Mouse (Mus musculus) midbrain, embryonic 10.5 days (tissue): Measurements from ENCODE around the gene Cacybp. TPM values are rescaled to one million over a fixed set of nuclear protein-coding genes. Genes with fewer than 3 reads are reported as not detected.

ENCODE experiments used
- DNase-seq: peaks from one replicate; pipeline ENCODE4 v3.0.0-alpha.2; 2017; ENCODE audit warnings: low spot score
- H3K27ac ChIP-seq: fragments of 300-500 bp; sonication (generic); replicated peaks from 2 replicates; pipeline ENCODE4 v1.5.1; 2016; ENCODE audit warnings: mild to moderate bottlenecking
- H3K27me3 ChIP-seq: fragments of 300-500 bp; sonication (generic); 2 replicates; pipeline ENCODE4 v1.6.1; 2016; ENCODE audit warnings: low read depth, mild to moderate bottlenecking; ENCODE audit not compliant: poor library complexity, severe bottlenecking
- H3K36me3 ChIP-seq: fragments of 300-500 bp; sonication (generic); 2 replicates; pipeline ENCODE4 v1.6.1; 2016; ENCODE audit warnings: mild to moderate bottlenecking, moderate library complexity
- H3K4me1 ChIP-seq: fragments of 300-500 bp; sonication (generic); 2 replicates; pipeline ENCODE4 v1.6.1; 2016
- H3K4me3 ChIP-seq: fragments of 300-500 bp; sonication (generic); 2 replicates; pipeline ENCODE4 v1.5.1; 2016; ENCODE audit warnings: mild to moderate bottlenecking, moderate library complexity
- H3K9me3 ChIP-seq: fragments of 300-500 bp; sonication (generic); replicated peaks from 2 replicates; pipeline ENCODE4 v1.6.1; 2016; ENCODE audit warnings: mild to moderate bottlenecking
- WGBS: fragments of 180-500 bp; shearing (Covaris S2); methylation state at CpG from one replicate; pipeline ENCODE4 v1.1.7; 2016; 5-methylcytosine and 5-hydroxymethylcytosine counted together
- polyA plus RNA-seq: library from polyadenylated mRNA; unstranded; fragments of >200 nt; fragmentation: Nextera tagmentation; extraction: Ambion mirVana; gene quantifications from 2 replicates; pipeline ENCODE4 v1.2.1, GENCODE M21; 2016

Gene Cacybp
- polyA plus RNA-seq, 1 experiment from 2014 or later, result 335 TPM

DNA sequence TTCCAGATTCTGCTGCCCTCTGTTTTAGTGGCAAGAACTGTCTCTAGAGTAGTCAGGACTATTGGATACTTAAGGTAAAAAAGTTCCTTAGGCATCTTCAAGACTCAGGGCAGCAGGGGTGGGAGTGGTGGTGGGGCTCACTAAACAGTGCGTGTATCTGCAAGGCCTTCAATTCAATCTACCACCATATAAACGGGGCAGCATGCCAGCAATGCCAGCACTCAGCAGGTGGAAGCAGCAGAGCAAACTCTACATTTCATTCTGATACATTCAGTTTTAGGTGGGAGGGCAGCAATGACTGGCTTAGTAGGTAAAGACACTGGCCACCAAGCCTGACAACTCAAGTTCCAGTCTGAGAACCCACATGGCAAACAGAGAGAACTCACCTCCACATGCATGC, 27.4 kb upstream of the Cacybp start:
- DNase-seq, result no peak
- WGBS, result 94% methylated on average over 2 of the region's 2 CpGs
- H3K9me3 ChIP-seq, result no peaks in the 10 kb centered on the region
- H3K27me3 ChIP-seq, result no peaks in the 10 kb centered on the region
- H3K36me3 ChIP-seq, result no peaks in the 10 kb centered on the region
- H3K4me1 ChIP-seq, result no peaks in the 10 kb centered on the region
- no peak overlapping the region for H3K27ac ChIP-seq
- no peak overlapping the region for H3K4me3 ChIP-seq

DNA sequence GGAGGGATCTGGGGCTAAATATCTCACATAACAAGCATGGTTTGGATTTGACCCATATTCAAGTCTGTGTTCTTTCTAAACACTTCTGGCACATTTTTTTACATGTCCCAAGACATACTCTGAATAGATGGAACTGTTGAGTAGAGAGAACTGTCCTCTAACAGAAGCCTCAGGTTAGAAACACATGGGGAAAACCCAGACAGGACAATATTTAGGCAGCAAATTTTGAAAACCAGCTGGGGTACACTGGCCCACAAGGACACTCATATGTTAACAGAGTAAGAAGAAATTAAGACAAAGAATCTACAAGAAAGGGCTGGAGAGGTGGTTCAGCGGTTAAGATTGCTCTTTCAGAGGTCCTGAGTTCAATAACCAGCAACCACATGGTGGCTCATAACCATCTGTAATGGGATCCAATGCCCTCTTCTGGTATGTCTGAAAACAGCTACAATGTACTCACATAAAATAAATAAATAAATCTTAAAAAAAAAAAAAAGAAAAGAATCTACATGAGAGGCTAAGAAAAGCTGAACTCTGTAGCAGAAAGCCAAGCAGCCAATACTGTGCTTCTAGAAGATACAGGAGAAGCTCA, 26.3 kb upstream of the Cacybp start:
- 93% methylated on average over 1 of the region's 1 CpGs for WGBS
- Histone ChIP-seq H3K36me3 (no peaks in the 10 kb centered on the region), H3K9me3 (no peaks in the 10 kb centered on the region), H3K27ac (no peak overlapping the region), H3K4me1 (no peaks in the 10 kb centered on the region), H3K4me3 (no peak overlapping the region), H3K27me3 (no peaks in the 10 kb centered on the region)
- DNase-seq, result no peak

DNA sequence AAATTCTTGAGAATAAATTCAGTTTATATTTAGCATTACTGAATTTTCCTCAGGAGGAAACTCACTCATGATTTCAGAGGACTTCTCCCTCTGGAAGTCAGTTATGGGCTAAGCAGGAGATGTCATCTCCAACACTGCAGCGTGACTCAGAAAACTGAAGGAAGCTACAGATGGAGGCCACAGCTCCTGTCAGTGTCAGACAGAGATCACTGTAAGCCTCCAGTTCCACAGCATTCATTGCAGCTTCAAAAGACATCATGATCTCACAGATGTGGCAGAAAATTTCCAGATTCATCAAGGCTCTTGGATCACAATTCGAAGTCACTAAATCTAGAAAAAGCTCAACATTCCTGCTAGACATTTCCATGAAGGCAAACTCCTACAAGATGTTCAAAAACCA, 25.3 kb upstream of the Cacybp start:
- Histone ChIP-seq H3K27me3 (no peaks in the 10 kb centered on the region), H3K4me3 (no peak overlapping the region), H3K36me3 (no peaks in the 10 kb centered on the region), H3K27ac (no peak overlapping the region), H3K4me1 (no peaks in the 10 kb centered on the region), H3K9me3 (no peaks in the 10 kb centered on the region)
- 90% methylated on average over 2 of the region's 2 CpGs for WGBS
- DNase-seq, result no peak

DNA sequence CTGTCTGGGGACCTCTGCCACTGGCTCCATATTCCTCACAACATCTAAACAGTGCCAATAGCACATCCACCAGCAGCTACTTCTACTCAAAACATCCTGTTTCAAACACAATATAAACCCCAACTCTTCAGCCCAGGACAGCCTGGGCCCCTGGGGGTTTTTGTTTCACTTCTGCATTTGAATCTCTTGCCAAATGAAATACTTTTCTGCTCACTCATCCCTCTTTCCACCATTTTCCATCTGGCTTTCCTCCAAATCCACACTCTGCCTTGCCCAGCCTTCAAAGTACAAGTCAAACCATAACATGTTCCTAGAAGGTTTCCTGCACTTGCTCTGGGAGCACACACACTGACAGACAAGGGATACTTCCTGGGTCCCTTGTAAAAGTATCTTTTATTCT, 21.2 kb upstream of the Cacybp start:
- DNase-seq, result no peak
- Histone ChIP-seq H3K9me3 (no peaks in the 10 kb centered on the region), H3K4me3 (no peak overlapping the region), H3K4me1 (no peaks in the 10 kb centered on the region), H3K27me3 (no peaks in the 10 kb centered on the region), H3K36me3 (no peaks in the 10 kb centered on the region), H3K27ac (no peak overlapping the region)

DNA sequence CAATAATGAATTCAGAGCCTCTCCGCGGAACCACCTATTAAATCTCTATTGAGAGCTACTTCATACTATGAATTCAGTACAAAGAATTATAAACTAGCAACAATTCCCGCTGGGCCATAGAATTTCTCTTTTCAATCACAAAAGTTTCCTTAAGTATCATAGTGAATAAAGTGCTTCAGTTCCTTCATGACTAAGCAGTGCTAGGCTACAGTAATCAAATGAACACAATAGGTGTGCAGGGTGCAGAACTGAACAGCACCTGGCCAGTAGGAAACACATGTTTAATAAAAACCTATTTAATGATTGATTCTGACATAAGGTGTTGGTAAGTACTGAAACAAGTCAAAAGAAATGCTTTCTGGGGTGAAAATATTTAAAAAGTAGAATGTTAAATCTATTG, 19.4 kb upstream of the Cacybp start:
- DNase-seq, result no peak
- Histone ChIP-seq H3K9me3 (no peaks in the 10 kb centered on the region), H3K27ac (no peak overlapping the region), H3K4me3 (no peak overlapping the region), H3K27me3 (no peaks in the 10 kb centered on the region), H3K36me3 (no peaks in the 10 kb centered on the region), H3K4me1 (no peaks in the 10 kb centered on the region)
- 94% methylated on average over 3 of the region's 3 CpGs for WGBS

DNA sequence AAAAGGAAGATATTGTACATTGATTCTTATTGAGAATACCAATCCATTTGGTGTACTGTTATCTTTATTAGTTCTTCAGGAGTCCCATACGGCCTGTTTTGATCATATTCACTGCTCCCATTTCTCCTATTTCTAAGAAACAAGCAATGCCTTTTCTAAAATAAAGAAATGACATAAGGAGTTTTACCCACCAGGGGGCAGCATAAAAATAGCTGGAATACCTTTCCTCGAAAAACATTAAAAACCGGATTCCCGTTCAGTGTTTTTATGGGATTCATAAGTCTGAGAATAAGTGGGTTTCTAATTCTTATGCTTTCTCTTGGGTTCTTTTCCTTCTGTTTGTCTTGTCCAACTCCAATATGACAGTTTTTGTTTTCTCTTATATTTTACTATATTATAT, 18.3 kb upstream of the Cacybp start:
- H3K27me3 ChIP-seq, result no peaks in the 10 kb centered on the region
- no peak for DNase-seq
- H3K36me3 ChIP-seq, result no peaks in the 10 kb centered on the region
- whole genome bisulfite sequencing, result 76% methylated on average over 4 of the region's 4 CpGs
- no peak overlapping the region for H3K27ac ChIP-seq
- no peaks in the 10 kb centered on the region for H3K9me3 ChIP-seq
- H3K4me1 ChIP-seq, result no peaks in the 10 kb centered on the region
- H3K4me3 ChIP-seq, result no peak overlapping the region

DNA sequence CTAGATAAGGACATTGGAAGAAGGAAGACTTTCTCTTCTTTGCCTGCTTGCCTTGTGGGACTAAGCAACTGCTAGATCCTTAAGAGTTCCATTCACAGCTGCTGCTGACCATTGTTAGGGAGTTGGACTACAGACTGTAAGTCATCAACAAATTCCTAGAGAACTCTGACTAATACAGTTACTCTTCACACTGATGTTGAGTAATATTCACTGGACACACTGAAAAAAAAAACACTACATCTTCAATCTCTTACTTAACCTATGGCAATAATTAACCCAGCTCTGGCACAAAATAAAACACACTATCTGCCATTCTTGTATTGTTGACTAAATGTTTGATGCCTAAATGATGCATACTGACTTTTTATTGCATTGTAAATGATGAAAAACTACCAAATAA, 15.2 kb upstream of the Cacybp start:
- H3K27ac ChIP-seq, result no peak overlapping the region
- DNase-seq, result no peak
- H3K4me1 ChIP-seq, result no peaks in the 10 kb centered on the region
- H3K27me3 ChIP-seq, result no peaks in the 10 kb centered on the region
- no peaks in the 10 kb centered on the region for H3K36me3 ChIP-seq
- H3K9me3 ChIP-seq, result no peaks in the 10 kb centered on the region
- H3K4me3 ChIP-seq, result no peak overlapping the region

DNA sequence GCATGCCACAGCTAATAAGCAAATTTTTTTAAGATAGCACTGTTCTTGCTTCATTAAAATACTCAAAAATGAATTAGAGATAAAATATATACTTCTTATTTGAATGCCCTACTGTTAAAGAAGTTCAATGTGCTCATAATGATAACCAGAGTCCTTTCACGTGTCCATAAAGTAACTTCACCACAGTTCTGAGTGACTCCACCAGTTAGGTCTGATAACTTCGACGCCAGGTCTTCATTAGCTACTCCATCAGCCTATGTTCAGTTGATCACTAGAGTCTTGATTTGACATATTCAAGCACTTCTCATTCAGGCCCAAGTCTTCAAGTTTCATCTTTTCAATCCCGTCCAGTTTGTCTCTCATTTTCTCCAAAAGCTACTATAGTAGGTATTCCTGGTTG, 14.5 kb upstream of the Cacybp start:
- no peak overlapping the region for H3K27ac ChIP-seq
- DNase-seq, result no peak
- no peaks in the 10 kb centered on the region for H3K36me3 ChIP-seq
- H3K27me3 ChIP-seq, result no peaks in the 10 kb centered on the region
- WGBS, result 87% methylated on average over 4 of the region's 4 CpGs
- H3K9me3 ChIP-seq, result no peaks in the 10 kb centered on the region
- no peaks in the 10 kb centered on the region for H3K4me1 ChIP-seq
- H3K4me3 ChIP-seq, result no peak overlapping the region

DNA sequence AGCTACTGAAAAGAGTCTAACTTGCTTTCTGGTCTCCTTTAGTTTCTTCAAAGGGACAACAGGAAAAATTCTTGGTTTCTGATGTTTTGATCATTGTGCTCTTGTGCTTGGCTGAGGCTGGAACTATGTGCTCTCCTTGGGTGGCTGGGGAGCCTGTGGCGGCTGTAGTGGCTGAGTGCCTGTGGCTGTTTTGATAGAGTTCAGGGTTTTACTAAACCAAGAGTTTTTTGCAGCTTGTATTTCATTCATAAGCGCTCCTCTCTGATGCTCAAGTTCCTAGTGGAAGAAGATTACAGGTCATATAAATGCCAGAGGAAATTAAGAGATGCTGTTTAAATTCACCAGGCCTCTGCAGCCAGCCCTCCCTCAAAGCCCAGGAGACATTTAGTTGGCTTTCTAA, 11.4 kb upstream of the Cacybp start:
- H3K27me3 ChIP-seq, result no peaks in the 10 kb centered on the region
- H3K4me1 ChIP-seq, result no peaks in the 10 kb centered on the region
- no peak overlapping the region for H3K27ac ChIP-seq
- no peak overlapping the region for H3K4me3 ChIP-seq
- no peaks in the 10 kb centered on the region for H3K36me3 ChIP-seq
- 80% methylated on average over 2 of the region's 2 CpGs for WGBS
- H3K9me3 ChIP-seq, result no peaks in the 10 kb centered on the region
- DNase-seq, result no peak

DNA sequence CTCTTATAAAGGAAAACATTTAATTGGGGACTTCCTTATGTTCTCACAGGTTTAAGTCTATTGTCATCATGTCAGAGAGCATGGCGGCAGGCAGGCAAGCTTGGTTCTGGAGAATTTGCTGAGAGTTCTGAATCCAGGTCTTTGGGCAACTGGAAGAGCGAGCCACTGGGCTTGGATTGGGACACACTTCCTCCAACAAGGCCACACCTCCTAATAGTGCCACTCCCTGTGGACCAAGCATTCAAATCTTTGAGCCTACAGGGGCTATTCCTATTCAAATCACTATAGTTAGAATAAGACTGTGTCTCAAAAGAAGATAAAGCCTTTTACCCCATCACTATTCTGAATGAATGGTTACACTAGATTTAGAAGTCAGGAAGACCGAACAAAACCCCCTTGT, 5.2 kb upstream of the Cacybp start:
- Histone ChIP-seq H3K4me3 (no peak overlapping the region), H3K36me3 (no peaks in the 10 kb centered on the region)

DNA sequence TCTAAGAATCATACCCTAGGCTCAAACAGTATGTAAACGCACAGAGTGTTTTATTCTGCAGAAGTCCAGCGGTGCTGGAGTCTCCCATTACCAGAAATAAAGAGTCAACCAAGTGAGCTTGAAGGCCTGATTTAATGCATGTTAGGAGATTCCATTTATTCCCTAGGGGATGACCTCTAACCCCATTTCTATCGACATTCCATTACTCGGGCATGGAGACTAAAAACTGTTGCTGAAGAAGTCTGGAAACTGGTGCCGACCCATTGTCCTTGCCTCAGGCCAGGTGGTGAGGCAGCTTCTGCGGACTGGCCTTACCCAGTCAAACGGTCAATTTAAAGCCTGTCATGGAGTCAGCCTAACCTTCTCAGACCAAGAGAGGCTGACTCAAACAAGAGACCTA, 1.5 kb upstream of the Cacybp start:
- Histone ChIP-seq H3K36me3 (0 out of 2 replicates have a peak, but pooled peaks cover 1% of the 10 kb centered on the region), H3K27me3 (no peaks in the 10 kb centered on the region), H3K4me1 (peaks cover 31% of the 10 kb centered on the region), H3K4me3 (peak overlapping the region; percentile 93; the same call in 1 of the 2 replicates), H3K27ac (peak overlapping the region; percentile 96; the same call in 1 of the 2 replicates), H3K9me3 (no peaks in the 10 kb centered on the region)
- 84% methylated on average over 7 of the region's 7 CpGs for WGBS
- DNase-seq, result no peak

More for the DNA sequence above, 5.2 kb upstream of the Cacybp start:
- Histone ChIP-seq H3K27ac (no peak overlapping the region), H3K9me3 (no peaks in the 10 kb centered on the region), H3K27me3 (no peaks in the 10 kb centered on the region), H3K4me1 (peaks cover 8% of the 10 kb centered on the region)
- 90% methylated on average over 3 of the region's 3 CpGs for WGBS
- DNase-seq, result no peak

DNA sequence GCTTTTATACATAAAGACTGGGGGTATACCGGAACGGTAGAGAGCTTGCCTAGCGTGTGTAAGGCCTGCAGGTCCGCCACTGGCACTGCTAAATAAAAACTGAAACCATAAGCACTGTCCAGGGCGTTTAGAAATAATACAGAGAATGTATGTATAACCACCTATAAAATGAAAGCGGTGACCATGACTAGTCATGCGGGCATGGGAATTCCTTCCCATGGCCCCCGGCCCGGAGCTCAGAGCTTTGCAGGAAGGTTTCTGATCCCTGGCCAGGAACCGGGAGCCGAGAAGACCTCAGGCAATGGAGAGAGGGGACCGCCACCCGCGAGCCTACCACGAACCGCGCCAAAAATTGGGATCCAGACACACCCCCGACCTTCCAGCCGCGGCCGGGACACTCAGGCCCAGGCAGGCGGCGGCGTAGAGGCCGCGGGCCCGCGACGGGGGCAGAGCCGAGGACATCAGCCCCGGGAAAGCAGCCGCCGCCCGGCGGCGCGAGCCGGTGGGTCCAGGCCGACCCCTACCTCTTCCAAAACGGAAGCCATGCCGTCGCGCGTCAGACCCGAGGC, 468 bp downstream of the Cacybp start:
- H3K27me3 ChIP-seq, result no peaks in the 10 kb centered on the region
- peak overlapping the region; percentile 93 for H3K4me3 ChIP-seq
- peaks cover 13% of the 10 kb centered on the region for H3K36me3 ChIP-seq
- under 1% methylated on average over 45 of the region's 45 CpGs for WGBS
- H3K9me3 ChIP-seq, result no peaks in the 10 kb centered on the region
- no peak for DNase-seq
- H3K4me1 ChIP-seq, result peaks cover 33% of the 10 kb centered on the region
- peak overlapping the region; percentile 96 for H3K27ac ChIP-seq

DNA sequence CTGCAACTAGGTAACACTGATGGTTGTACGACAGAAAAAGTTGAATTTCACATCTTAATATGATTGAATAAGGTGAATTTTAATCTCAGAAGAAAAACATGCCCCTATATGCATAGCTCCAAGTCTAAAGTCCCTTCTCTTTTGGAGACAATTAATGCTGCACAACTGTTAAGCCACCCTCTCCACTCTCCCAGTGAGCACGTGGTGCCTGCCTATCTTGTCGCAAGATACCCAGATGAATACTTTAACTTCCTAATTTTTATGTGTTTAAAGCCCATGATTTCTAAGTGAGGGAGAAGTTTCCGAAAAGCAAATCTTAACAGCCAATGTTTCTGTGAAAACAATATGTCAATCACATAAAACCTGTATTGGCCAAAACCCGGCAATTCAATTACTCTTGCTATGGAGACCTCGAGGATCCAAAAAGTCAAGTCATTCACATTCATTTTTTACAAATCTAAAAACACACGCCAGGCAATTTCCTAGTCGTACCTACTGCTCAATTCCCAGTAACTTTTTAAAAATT, 1.0 kb downstream of the Cacybp start:
- 3% methylated on average over 8 of the region's 8 CpGs for WGBS
- peak overlapping the region; percentile 96 for H3K27ac ChIP-seq

More for the DNA sequence above, 1.0 kb downstream of the Cacybp start:
- no peak for DNase-seq
- Histone ChIP-seq H3K9me3 (no peaks in the 10 kb centered on the region), H3K4me3 (peak overlapping the region; percentile 93), H3K36me3 (peaks cover 18% of the 10 kb centered on the region), H3K4me1 (peaks cover 33% of the 10 kb centered on the region), H3K27me3 (no peaks in the 10 kb centered on the region)
